Mouse (Mus musculus) ES-Bruce4 (cell line): ENCODE data around the gene Matn1.

Experiments
- CTCF ChIP-seq: IDR thresholded peaks from one replicate; pipeline ENCODE4 v1.8.1; 2011; ENCODE audit warnings: low read depth, low read length
- EP300 ChIP-seq: IDR thresholded peaks from 2 replicates; pipeline ENCODE4 v1.6.1; 2011; ENCODE audit warnings: low read depth, low read length; ENCODE audit not compliant: insufficient read depth
- POLR2A ChIP-seq: IDR thresholded peaks from one replicate; pipeline ENCODE4 v1.8.1; 2011; ENCODE audit warnings: low read length; ENCODE audit not compliant: insufficient read depth

DNA sequence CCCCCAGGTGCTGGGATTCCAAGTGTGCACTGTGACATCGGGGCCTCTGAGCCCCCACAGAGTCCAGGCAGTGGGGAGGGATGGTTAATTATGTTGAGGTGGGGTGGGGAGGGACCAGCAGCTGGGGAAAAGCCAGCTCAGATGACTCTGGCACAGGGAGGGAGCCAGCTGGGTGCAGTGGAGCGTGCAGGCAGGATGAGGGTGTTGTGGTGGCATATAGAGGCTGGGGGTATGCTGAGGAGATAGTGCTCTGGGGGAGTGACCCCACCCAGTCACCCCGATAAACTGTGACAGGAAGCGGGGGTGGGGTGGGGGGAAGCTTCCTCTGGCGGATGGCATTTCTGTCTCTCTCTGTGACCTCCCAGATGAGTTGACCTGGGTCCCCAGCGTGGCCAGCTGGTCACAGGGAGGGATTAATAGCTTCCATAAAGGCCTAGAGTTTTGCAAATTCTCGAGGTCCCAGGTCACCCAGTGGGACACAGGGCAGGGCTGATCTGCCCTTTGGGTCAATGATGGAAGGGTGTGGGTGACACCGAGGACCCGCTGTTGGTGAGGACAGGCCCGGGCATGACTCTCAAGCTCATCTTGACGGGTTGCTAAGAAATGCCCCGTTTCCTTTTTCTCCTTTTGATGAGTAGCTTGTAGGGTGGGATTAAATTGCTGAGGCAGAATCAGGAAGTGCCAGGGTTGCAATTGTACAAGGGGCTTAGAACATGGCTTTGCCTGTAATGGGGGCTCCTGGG lies 23.1 kb upstream of the Matn1 start:
- TF ChIP-seq POLR2A (no peak), CTCF (no peak), EP300 (peak; percentile 70; the same call in 1 of the 2 replicates)
